Mouse (Mus musculus) lung, postnatal 0 days (tissue): ENCODE measurements around the gene Tagap1.
"Not testable (repeated sequence)": the region's sequence is repeated elsewhere in the genome, so short reads cannot be mapped to it uniquely, and the experiment has no call there.

Experiments used
- CTCF ChIP-seq: IDR thresholded peaks from 2 replicates; pipeline ENCODE4 v1.5.1; 2016; ENCODE audit warnings: antibody characterized with exemption, mild to moderate bottlenecking
- EP300 ChIP-seq: IDR thresholded peaks from 2 replicates; pipeline ENCODE4 v1.6.1; 2016; ENCODE audit warnings: antibody characterized with exemption, mild to moderate bottlenecking, control low read depth

DNA sequence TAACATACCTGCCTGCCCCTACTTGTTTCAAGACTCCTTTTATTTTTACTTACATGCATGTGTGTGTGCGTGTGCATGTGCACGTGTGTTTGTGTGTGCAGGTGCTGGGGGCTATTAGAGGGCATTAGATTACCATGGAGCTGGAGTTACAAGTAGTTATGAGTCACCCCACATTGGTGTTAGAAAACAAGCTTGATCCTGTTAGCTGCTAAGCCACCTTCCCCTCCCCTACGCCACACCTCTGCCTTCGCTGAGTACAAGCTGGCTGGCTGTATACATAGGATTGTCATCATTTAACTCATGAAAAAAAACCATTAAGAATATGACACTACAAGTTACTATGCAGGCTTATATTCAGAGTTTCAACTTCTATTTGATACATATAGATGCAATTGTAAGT is 45.7 kb downstream of the Tagap1 start:
- TF ChIP-seq CTCF, EP300: not testable (repeated sequence)
